Mouse (Mus musculus): Measurements from ENCODE around the gene Slc43a3.

The Slc43a3 gene

DNA sequence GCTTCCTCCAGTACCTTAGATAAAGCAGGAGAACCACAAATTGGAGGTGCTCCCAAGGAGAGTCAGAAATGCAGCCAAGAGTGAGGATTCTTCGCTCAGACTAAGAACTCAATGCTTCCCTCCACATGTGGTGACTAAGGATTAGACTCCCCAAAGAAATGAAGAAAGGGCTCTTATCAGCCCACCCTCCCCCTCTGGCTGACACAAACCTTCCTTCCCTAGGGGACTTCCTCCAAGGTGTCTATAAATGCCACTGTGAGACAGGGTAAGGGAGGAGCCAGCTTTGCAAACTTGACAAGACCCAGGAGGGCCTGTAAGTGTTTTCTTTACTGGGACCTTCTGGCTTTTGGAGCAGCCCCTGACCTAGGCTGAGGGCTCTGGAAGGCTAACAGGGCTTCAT is 43.8 kb downstream of the Slc43a3 start, which contains the start of gene Prg2:
Gene Prg2, plus strand, starts transcription at position 274 of the 400 bp plus-strand sequence.
- DNase-seq (ENCODE audit: low spot score in 2 of 2): no peak

DNA sequence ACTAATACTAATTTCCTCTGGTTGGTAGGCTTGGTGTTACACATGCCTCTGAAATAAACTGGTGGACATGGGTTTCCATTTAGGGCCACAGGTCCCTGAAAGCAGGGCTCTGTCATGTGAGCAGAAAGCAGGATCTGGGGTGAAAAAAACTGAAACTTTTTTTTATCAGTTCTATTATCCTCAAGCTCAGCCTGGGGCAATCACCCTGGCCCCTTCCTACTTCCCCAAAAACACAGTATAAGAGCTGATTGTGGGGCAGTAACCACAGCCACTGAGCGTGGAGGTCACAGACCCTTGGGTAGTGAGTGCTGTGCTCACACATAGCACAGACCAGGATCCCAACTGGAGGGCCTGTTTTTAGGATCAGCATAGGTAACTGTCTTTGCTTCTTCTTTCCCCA is 51.6 kb downstream of the Slc43a3 start, which contains the start of gene Prg3:
Gene Prg3, plus strand, starts transcription at position 286 of the 400 bp plus-strand sequence.
- no peak for DNase-seq (ENCODE audit: low spot score in 2 of 2)

DNA sequence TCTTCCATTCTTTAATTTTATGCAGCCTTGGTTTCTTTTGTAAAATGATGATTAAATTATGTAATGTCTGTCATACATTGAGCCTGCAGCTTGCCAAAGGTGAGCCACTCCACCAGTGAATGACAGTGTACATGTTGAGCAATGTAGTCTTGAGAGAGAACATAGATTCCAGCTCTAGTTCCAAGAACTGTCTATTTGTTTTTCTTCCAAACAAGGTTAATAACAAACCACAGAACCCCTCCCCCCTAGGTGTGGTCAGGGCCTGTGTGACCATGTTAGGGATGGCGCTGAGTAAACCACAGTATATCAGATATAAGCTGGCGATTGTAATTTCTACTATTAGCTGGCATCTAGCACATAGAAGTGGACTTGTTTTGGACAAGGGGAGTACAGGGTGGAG is 60.0 kb downstream of the Slc43a3 start:
- DNase-seq (ENCODE audit: low spot score in 2 of 2): no peak

DNA sequence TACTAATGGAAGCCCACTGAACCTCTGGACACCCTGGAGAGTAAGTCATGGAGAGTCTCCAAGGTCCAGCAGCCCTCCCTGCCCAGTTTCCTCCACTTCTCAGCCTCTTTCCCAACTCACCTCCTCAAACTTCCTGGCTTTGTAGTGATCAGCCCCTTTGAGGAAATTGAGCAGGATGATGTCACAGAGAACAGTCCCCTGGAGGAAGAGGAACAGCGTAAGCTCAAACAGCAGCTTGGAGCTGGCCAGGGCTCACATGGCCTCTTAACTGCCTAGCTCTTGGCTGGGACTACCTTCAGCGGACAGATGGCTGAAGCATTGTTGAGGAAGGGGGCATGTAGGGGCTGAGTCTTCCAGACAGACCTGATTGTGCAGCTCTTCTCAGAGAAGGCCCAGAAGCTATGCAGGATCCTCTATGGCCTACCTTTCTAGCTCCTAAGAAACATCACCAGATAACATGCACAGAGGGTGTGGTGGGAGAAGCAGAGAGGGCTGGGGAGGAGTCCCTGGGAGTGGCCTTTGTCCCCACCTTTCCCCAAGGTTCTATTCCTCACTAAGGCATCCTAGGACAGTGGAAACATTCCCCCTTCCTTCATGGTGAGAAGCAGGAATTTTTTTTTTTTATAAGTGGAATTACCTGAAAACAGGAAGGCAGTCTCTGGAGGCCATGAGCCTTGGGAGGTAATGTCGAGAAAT is 63.3 kb downstream of the Slc43a3 start:
- no peak for DNase-seq (ENCODE audit: low spot score in 2 of 2)

DNA sequence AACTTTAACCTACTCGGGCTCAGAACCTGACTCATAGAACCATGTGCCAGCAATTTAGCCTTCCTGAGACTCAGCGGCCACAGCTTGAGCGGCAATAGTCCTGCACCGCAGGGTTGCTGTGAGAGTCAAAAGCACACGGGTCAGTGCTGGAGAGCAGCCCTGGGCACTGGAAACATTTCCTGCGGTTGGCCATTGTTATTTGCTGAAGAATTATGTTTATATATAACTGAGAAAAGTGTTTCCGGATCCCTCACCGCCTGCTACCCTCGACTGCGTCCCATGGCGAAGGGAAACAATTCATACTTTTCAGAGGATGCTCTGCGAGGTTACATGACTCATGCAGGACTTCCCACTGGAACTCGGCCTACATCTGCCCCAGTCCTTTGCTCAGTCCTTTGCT is 65.1 kb downstream of the Slc43a3 start:
- no peak for DNase-seq (ENCODE audit: low spot score in 2 of 2)

DNA sequence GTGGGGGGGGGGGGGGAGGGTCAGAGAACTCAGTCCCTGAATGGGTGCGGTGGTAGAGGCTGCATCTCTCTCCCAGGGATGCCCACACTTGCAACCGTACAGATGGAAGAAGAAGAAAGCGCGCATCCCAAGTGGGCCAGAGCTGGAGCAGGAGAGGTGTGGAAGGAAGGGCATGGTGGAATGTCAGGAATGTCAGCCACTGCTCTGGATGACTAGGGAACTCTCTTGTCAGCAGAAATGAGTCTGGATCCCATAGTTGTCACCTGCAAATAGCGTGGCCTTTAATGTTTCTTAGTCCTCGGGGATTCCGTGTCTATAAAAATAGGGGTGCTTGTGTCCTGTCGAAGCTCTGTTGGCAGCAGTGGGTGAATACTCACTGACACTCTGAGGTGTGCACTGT is 66.2 kb downstream of the Slc43a3 start:
- DNase-seq (ENCODE audit: low spot score in 2 of 2): no peak

DNA sequence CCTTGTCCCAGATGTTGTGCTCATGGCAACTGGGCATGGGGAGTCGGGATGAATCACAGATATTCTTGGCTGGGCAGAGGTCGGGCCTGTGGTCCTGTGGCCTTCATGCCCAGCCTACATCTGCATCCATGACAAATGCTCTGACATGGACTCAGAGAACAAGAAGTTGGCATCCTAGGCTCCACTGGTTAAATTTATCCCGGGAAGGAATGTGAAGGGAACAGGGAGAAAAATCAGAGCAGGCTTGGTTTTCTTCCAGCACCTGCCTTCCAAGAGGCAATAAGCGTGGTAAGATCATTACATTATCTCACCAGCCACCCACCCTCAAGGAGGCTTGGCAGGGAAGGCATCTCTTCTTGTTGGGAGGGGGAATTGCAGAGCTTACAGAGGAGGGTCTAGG is 68.0 kb downstream of the Slc43a3 start:
- DNase-seq (ENCODE audit: low spot score in 2 of 2): no peak

DNA sequence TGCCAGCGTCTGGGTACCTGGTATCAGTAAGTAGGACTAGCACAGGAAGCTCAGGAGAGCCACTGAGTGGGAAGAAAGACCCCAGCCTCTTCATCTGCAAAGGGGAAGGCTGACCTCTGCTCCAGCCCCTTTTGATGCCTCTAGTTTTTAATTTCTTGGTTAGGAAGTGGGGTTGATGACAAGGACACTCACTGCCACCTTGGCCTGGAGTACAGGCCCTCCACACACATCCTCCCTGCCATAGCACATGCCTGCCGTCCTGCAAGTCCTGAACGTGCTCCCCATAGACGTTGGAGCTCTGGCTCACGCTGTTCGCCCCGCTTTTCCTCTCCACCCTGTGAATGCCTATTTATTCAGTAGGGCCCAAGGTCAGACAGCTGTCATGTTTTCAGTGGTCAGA is 70.2 kb downstream of the Slc43a3 start:
- no peak for DNase-seq (ENCODE audit: low spot score in 2 of 2)

DNA sequence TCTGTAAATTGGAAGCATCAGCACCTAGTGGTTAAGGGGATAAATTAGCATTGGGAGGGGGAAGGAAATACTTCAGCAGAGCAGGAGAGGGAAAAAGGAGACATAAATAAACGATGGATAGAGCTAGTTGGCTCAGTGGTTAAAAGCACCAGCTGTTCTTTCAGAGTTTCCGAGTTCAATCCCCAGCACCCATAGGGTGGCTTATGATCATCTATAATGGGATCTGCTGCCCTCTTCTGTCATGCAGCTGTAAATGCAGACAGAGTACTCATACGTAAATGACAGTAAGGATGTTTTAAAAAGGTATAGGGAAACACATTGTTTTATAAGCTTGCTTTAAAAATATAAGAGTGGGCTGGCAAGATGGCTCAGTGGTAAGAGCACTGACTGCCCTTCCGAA is 71.3 kb downstream of the Slc43a3 start:
- DNase-seq (ENCODE audit: low spot score in 2 of 2): peak in 1 of 2 experiments; percentile 42
